Mouse (Mus musculus): ENCODE data around the gene Ralb. TPM values are rescaled to one million over a fixed set of nuclear protein-coding genes. Genes with fewer than 3 reads are reported as not detected.

Gene Ralb
- polyA plus RNA-seq, 1 experiment from 2014 or later: 154 TPM

- 48% methylated on average over 14 of the region's 14 CpGs for WGBS
- Histone ChIP-seq H3K9me3 (no peaks in the 10 kb centered on the region), H3K27ac (replicated peaks) (0 out of 2 replicates have a peak overlapping the region, but pooled peaks have one; percentile 61), H3K4me3 (no peak overlapping the region), H3K4me1 (peaks cover 30% of the 10 kb centered on the region), H3K9ac (no peak overlapping the region), H3K27me3 (replicated peaks) (no peaks in the 10 kb centered on the region), H3K36me3 (peaks cover 84% of the 10 kb centered on the region), H3K4me2 (no peak overlapping the region)
- no peak for ATAC-seq (ENCODE audit: extremely low read depth, insufficient number of reproducible peaks, low FRiP score, low TSS enrichment)
Observed at GRCm38 (mm10) chr1:119471793-119472396, 32.7 kb downstream of the Ralb start.

GRCm38 (mm10) chr1:119463386-119463785 is 41.2 kb downstream of the Ralb start:
- WGBS: 56% methylated on average over 2 of the region's 2 CpGs
- H3K4me3 ChIP-seq: no peak overlapping the region
- ATAC-seq (ENCODE audit: extremely low read depth, insufficient number of reproducible peaks, low FRiP score, low TSS enrichment): no peak
- H3K4me2 ChIP-seq: no peak overlapping the region
- no peaks in the 10 kb centered on the region for H3K9me3 ChIP-seq
- no peak overlapping the region for H3K9ac ChIP-seq
- H3K27me3 ChIP-seq (replicated peaks): no peaks in the 10 kb centered on the region
- H3K4me1 ChIP-seq: peaks cover 13% of the 10 kb centered on the region
- no peak overlapping the region for H3K27ac ChIP-seq (replicated peaks)
- peaks cover 10% of the 10 kb centered on the region for H3K36me3 ChIP-seq

GRCm38 (mm10) chr1:119460062-119460461 is 44.5 kb downstream of the Ralb start:
- no peak overlapping the region for H3K4me3 ChIP-seq
- 77% methylated on average over 2 of the region's 2 CpGs for WGBS

GRCm38 (mm10) chr1:119457993-119458605 is 46.5 kb downstream of the Ralb start:
- no peak overlapping the region for H3K27ac ChIP-seq (replicated peaks)
- H3K4me1 ChIP-seq: peaks cover 20% of the 10 kb centered on the region
- H3K4me2 ChIP-seq: peak overlapping the region; percentile 24; the same call in 1 of the 2 replicates
- H3K9ac ChIP-seq: no peak overlapping the region
- H3K27me3 ChIP-seq (replicated peaks): peaks cover 19% of the 10 kb centered on the region
- H3K36me3 ChIP-seq: no peaks in the 10 kb centered on the region
- WGBS: 14% methylated on average over 10 of the region's 10 CpGs
- no peak for ATAC-seq (ENCODE audit: extremely low read depth, insufficient number of reproducible peaks, low FRiP score, low TSS enrichment)
- H3K9me3 ChIP-seq: no peaks in the 10 kb centered on the region
- no peak overlapping the region for H3K4me3 ChIP-seq

More at GRCm38 (mm10) chr1:119460062-119460461, 44.5 kb downstream of the Ralb start:
- H3K9ac ChIP-seq: no peak overlapping the region
- H3K27ac ChIP-seq (replicated peaks): no peak overlapping the region
- H3K27me3 ChIP-seq (replicated peaks): peaks cover 19% of the 10 kb centered on the region
- no peak overlapping the region for H3K4me2 ChIP-seq
- peaks cover 20% of the 10 kb centered on the region for H3K4me1 ChIP-seq
- no peaks in the 10 kb centered on the region for H3K9me3 ChIP-seq
- H3K36me3 ChIP-seq: no peaks in the 10 kb centered on the region
- no peak for ATAC-seq (ENCODE audit: extremely low read depth, insufficient number of reproducible peaks, low FRiP score, low TSS enrichment)

GRCm38 (mm10) chr1:119457528-119457855 is 47.1 kb downstream of the Ralb start:
- no peaks in the 10 kb centered on the region for H3K36me3 ChIP-seq
- no peak overlapping the region for H3K4me3 ChIP-seq
- 37% methylated on average over 5 of the region's 5 CpGs for WGBS
- peaks cover 15% of the 10 kb centered on the region for H3K4me1 ChIP-seq
- no peak for ATAC-seq (ENCODE audit: extremely low read depth, insufficient number of reproducible peaks, low FRiP score, low TSS enrichment)
- H3K9me3 ChIP-seq: no peaks in the 10 kb centered on the region
- peaks cover 19% of the 10 kb centered on the region for H3K27me3 ChIP-seq (replicated peaks)
- no peak overlapping the region for H3K9ac ChIP-seq
- H3K4me2 ChIP-seq: peak overlapping the region; percentile 59
- no peak overlapping the region for H3K27ac ChIP-seq (replicated peaks)

GRCm38 (mm10) chr1:119456671-119457527 is 47.7 kb downstream of the Ralb start:
- WGBS: 34% methylated on average over 19 of the region's 19 CpGs
- H3K4me1 ChIP-seq: peaks cover 12% of the 10 kb centered on the region
- peak overlapping the region; percentile 26 for H3K4me3 ChIP-seq
- H3K9ac ChIP-seq: 0 out of 2 replicates have a peak overlapping the region, but pooled peaks have one; percentile 52
- no peaks in the 10 kb centered on the region for H3K9me3 ChIP-seq
- H3K27me3 ChIP-seq (replicated peaks): peaks cover 19% of the 10 kb centered on the region
- H3K4me2 ChIP-seq: peak overlapping the region; percentile 59
- no peaks in the 10 kb centered on the region for H3K36me3 ChIP-seq
- H3K27ac ChIP-seq (replicated peaks): no peak overlapping the region
- ATAC-seq (ENCODE audit: extremely low read depth, insufficient number of reproducible peaks, low FRiP score, low TSS enrichment): no peak

- Histone ChIP-seq H3K4me3 (no peak overlapping the region), H3K4me1 (peaks cover 12% of the 10 kb centered on the region), H3K36me3 (no peaks in the 10 kb centered on the region), H3K27me3 (replicated peaks) (peaks cover 23% of the 10 kb centered on the region), H3K9ac (no peak overlapping the region), H3K9me3 (no peaks in the 10 kb centered on the region), H3K27ac (replicated peaks) (no peak overlapping the region), H3K4me2 (no peak overlapping the region)
- ATAC-seq (ENCODE audit: extremely low read depth, insufficient number of reproducible peaks, low FRiP score, low TSS enrichment): no peak
- 54% methylated on average over 3 of the region's 4 CpGs for WGBS
Observed at GRCm38 (mm10) chr1:119453731-119454130, 50.9 kb downstream of the Ralb start.

GRCm38 (mm10) chr1:119451417-119451816 is 53.2 kb downstream of the Ralb start:
- no peak overlapping the region for H3K27ac ChIP-seq (replicated peaks)
- H3K4me1 ChIP-seq: peaks cover 5% of the 10 kb centered on the region
- H3K9ac ChIP-seq: no peak overlapping the region
- peaks cover 12% of the 10 kb centered on the region for H3K27me3 ChIP-seq (replicated peaks)
- no peaks in the 10 kb centered on the region for H3K36me3 ChIP-seq
- ATAC-seq (ENCODE audit: extremely low read depth, insufficient number of reproducible peaks, low FRiP score, low TSS enrichment): no peak
- WGBS: 53% methylated on average over 10 of the region's 10 CpGs
- no peak overlapping the region for H3K4me2 ChIP-seq
- no peak overlapping the region for H3K4me3 ChIP-seq
- H3K9me3 ChIP-seq: no peaks in the 10 kb centered on the region

GRCm38 (mm10) chr1:119450651-119451345 is 53.8 kb downstream of the Ralb start:
- Histone ChIP-seq H3K27ac (replicated peaks) (no peak overlapping the region), H3K36me3 (no peaks in the 10 kb centered on the region), H3K27me3 (replicated peaks) (peaks cover 6% of the 10 kb centered on the region; the same call in 1 of the 2 replicates), H3K4me2 (no peak overlapping the region), H3K4me1 (peaks cover 10% of the 10 kb centered on the region), H3K9me3 (no peaks in the 10 kb centered on the region), H3K9ac (no peak overlapping the region), H3K4me3 (no peak overlapping the region)
- ATAC-seq (ENCODE audit: extremely low read depth, insufficient number of reproducible peaks, low FRiP score, low TSS enrichment): no peak
- WGBS: 76% methylated on average over 10 of the region's 10 CpGs

- no peak for ATAC-seq (ENCODE audit: extremely low read depth, insufficient number of reproducible peaks, low FRiP score, low TSS enrichment)
- H3K27ac ChIP-seq (replicated peaks): no peak overlapping the region
- no peak overlapping the region for H3K4me2 ChIP-seq
- H3K27me3 ChIP-seq (replicated peaks): peaks cover 4% of the 10 kb centered on the region; the same call in 1 of the 2 replicates
- H3K4me3 ChIP-seq: no peak overlapping the region
- no peaks in the 10 kb centered on the region for H3K36me3 ChIP-seq
- no peaks in the 10 kb centered on the region for H3K9me3 ChIP-seq
- no peak overlapping the region for H3K9ac ChIP-seq
- H3K4me1 ChIP-seq: peaks cover 12% of the 10 kb centered on the region
- 44% methylated on average over 10 of the region's 10 CpGs for WGBS
Observed at GRCm38 (mm10) chr1:119446753-119447283, 57.8 kb downstream of the Ralb start.

Measured in heart, embryonic 13.5 days (tissue).